Mouse (Mus musculus): ENCODE measurements around the gene Sema4c. TPM values are rescaled to one million over a fixed set of nuclear protein-coding genes. Genes with fewer than 3 reads are reported as not detected.

Gene Sema4c
- polyA plus RNA-seq, 1 experiment from 2014 or later = 2.3 TPM

GRCm38 (mm10) chr1:36530962-36531361, 27.2 kb downstream of the Sema4c start:
- no peak overlapping the region for H3K4me3 ChIP-seq (ENCODE audit: low read depth, low read length)
- no peaks in the 10 kb centered on the region for H3K4me1 ChIP-seq (ENCODE audit: control insufficient read depth, insufficient read depth, low read length)
- H3K9me3 ChIP-seq (ENCODE audit: control insufficient read depth, low read length) = no peaks in the 10 kb centered on the region
- H3K27me3 ChIP-seq (replicated peaks; ENCODE audit: control insufficient read depth, insufficient read depth, low read length) = no peaks in the 10 kb centered on the region
- DNase-seq (ENCODE audit: low spot score) (no peak), ATAC-seq (ENCODE audit: low read depth) (no peak)
- H3K36me3 ChIP-seq (ENCODE audit: control insufficient read depth, insufficient read depth, low read length) = peaks cover 21% of the 10 kb centered on the region
- no peak overlapping the region for H3K4me2 ChIP-seq (ENCODE audit: low read depth, low read length)
- 91% methylated on average over 7 of the region's 7 CpGs for WGBS
- H3K27ac ChIP-seq (replicated peaks; ENCODE audit: low read depth, low read length) = no peak overlapping the region
- H3K9ac ChIP-seq (ENCODE audit: low read depth, low read length) = no peak overlapping the region

GRCm38 (mm10) chr1:36530485-36530884, 27.7 kb downstream of the Sema4c start:
- H3K4me1 ChIP-seq (ENCODE audit: control insufficient read depth, insufficient read depth, low read length) = no peaks in the 10 kb centered on the region
- H3K27me3 ChIP-seq (replicated peaks; ENCODE audit: control insufficient read depth, insufficient read depth, low read length) = no peaks in the 10 kb centered on the region
- ATAC-seq (ENCODE audit: low read depth) (no peak), DNase-seq (ENCODE audit: low spot score) (peak; percentile 61)
- no peak overlapping the region for H3K4me2 ChIP-seq (ENCODE audit: low read depth, low read length)
- no peak overlapping the region for H3K4me3 ChIP-seq (ENCODE audit: low read depth, low read length)
- no peak overlapping the region for H3K27ac ChIP-seq (replicated peaks; ENCODE audit: low read depth, low read length)
- no peaks in the 10 kb centered on the region for H3K9me3 ChIP-seq (ENCODE audit: control insufficient read depth, low read length)
- WGBS = 69% methylated on average over 8 of the region's 8 CpGs
- no peak overlapping the region for H3K9ac ChIP-seq (ENCODE audit: low read depth, low read length)
- peaks cover 25% of the 10 kb centered on the region for H3K36me3 ChIP-seq (ENCODE audit: control insufficient read depth, insufficient read depth, low read length)

- no peak overlapping the region for H3K4me2 ChIP-seq (ENCODE audit: low read depth, low read length)
- H3K36me3 ChIP-seq (ENCODE audit: control insufficient read depth, insufficient read depth, low read length) = peaks cover 31% of the 10 kb centered on the region
- H3K9ac ChIP-seq (ENCODE audit: low read depth, low read length) = no peak overlapping the region
- ATAC-seq (ENCODE audit: low read depth) (no peak), DNase-seq (ENCODE audit: low spot score) (no peak)
- 92% methylated on average over 4 of the region's 4 CpGs for WGBS
- no peak overlapping the region for H3K4me3 ChIP-seq (ENCODE audit: low read depth, low read length)
- H3K27me3 ChIP-seq (replicated peaks; ENCODE audit: control insufficient read depth, insufficient read depth, low read length) = no peaks in the 10 kb centered on the region
- H3K27ac ChIP-seq (replicated peaks; ENCODE audit: low read depth, low read length) = no peak overlapping the region
- H3K4me1 ChIP-seq (ENCODE audit: control insufficient read depth, insufficient read depth, low read length) = no peaks in the 10 kb centered on the region
- H3K9me3 ChIP-seq (ENCODE audit: control insufficient read depth, low read length) = no peaks in the 10 kb centered on the region
Observed at GRCm38 (mm10) chr1:36529875-36530274, 28.3 kb downstream of the Sema4c start.

GRCm38 (mm10) chr1:36529274-36529673, 28.9 kb downstream of the Sema4c start:
- Histone ChIP-seq H3K9ac (ENCODE audit: low read depth, low read length) (no peak overlapping the region), H3K4me1 (ENCODE audit: control insufficient read depth, insufficient read depth, low read length) (no peaks in the 10 kb centered on the region), H3K4me2 (ENCODE audit: low read depth, low read length) (no peak overlapping the region), H3K36me3 (ENCODE audit: control insufficient read depth, insufficient read depth, low read length) (peaks cover 37% of the 10 kb centered on the region), H3K9me3 (ENCODE audit: control insufficient read depth, low read length) (no peaks in the 10 kb centered on the region), H3K27me3 (replicated peaks; ENCODE audit: control insufficient read depth, insufficient read depth, low read length) (no peaks in the 10 kb centered on the region), H3K27ac (replicated peaks; ENCODE audit: low read depth, low read length) (no peak overlapping the region), H3K4me3 (ENCODE audit: low read depth, low read length) (no peak overlapping the region)
- ATAC-seq (ENCODE audit: low read depth) = no peak
- DNase-seq (ENCODE audit: low spot score) = no peak
- WGBS = 69% methylated on average over 4 of the region's 4 CpGs

GRCm38 (mm10) chr1:36528351-36528750, 29.8 kb downstream of the Sema4c start:
- Histone ChIP-seq H3K27ac (replicated peaks; ENCODE audit: low read depth, low read length) (no peak overlapping the region), H3K9ac (ENCODE audit: low read depth, low read length) (no peak overlapping the region), H3K4me3 (ENCODE audit: low read depth, low read length) (no peak overlapping the region), H3K9me3 (ENCODE audit: control insufficient read depth, low read length) (no peaks in the 10 kb centered on the region), H3K36me3 (ENCODE audit: control insufficient read depth, insufficient read depth, low read length) (peaks cover 43% of the 10 kb centered on the region), H3K27me3 (replicated peaks; ENCODE audit: control insufficient read depth, insufficient read depth, low read length) (no peaks in the 10 kb centered on the region), H3K4me1 (ENCODE audit: control insufficient read depth, insufficient read depth, low read length) (no peaks in the 10 kb centered on the region), H3K4me2 (ENCODE audit: low read depth, low read length) (no peak overlapping the region)
- WGBS = 25% methylated on average over 1 of the region's 1 CpGs
- peak; percentile 28; the same call in 1 of the 2 replicates for ATAC-seq (ENCODE audit: low read depth)
- peak; percentile 85 for DNase-seq (ENCODE audit: low spot score)

- Histone ChIP-seq H3K27me3 (replicated peaks; ENCODE audit: control insufficient read depth, insufficient read depth, low read length) (no peaks in the 10 kb centered on the region), H3K4me3 (ENCODE audit: low read depth, low read length) (no peak overlapping the region), H3K36me3 (ENCODE audit: control insufficient read depth, insufficient read depth, low read length) (peaks cover 49% of the 10 kb centered on the region), H3K27ac (replicated peaks; ENCODE audit: low read depth, low read length) (no peak overlapping the region), H3K9ac (ENCODE audit: low read depth, low read length) (no peak overlapping the region), H3K4me2 (ENCODE audit: low read depth, low read length) (no peak overlapping the region), H3K4me1 (ENCODE audit: control insufficient read depth, insufficient read depth, low read length) (no peaks in the 10 kb centered on the region), H3K9me3 (ENCODE audit: control insufficient read depth, low read length) (no peaks in the 10 kb centered on the region)
- no peak for DNase-seq (ENCODE audit: low spot score)
- 90% methylated on average over 10 of the region's 10 CpGs for WGBS
- no peak for ATAC-seq (ENCODE audit: low read depth)
Observed at GRCm38 (mm10) chr1:36526903-36527302, 31.2 kb downstream of the Sema4c start.

- no peak overlapping the region for H3K4me3 ChIP-seq (ENCODE audit: low read depth, low read length)
- H3K36me3 ChIP-seq (ENCODE audit: control insufficient read depth, insufficient read depth, low read length) = peaks cover 60% of the 10 kb centered on the region
- ATAC-seq (ENCODE audit: low read depth) = no peak
- no peak for DNase-seq (ENCODE audit: low spot score)
- H3K4me1 ChIP-seq (ENCODE audit: control insufficient read depth, insufficient read depth, low read length) = no peaks in the 10 kb centered on the region
- no peak overlapping the region for H3K27ac ChIP-seq (replicated peaks; ENCODE audit: low read depth, low read length)
- H3K4me2 ChIP-seq (ENCODE audit: low read depth, low read length) = no peak overlapping the region
- H3K9ac ChIP-seq (ENCODE audit: low read depth, low read length) = no peak overlapping the region
- H3K27me3 ChIP-seq (replicated peaks; ENCODE audit: control insufficient read depth, insufficient read depth, low read length) = no peaks in the 10 kb centered on the region
- H3K9me3 ChIP-seq (ENCODE audit: control insufficient read depth, low read length) = no peaks in the 10 kb centered on the region
- 87% methylated on average over 12 of the region's 12 CpGs for WGBS
Observed at GRCm38 (mm10) chr1:36525774-36526173, 32.4 kb downstream of the Sema4c start.

GRCm38 (mm10) chr1:36524058-36524457, 34.1 kb downstream of the Sema4c start:
- no peaks in the 10 kb centered on the region for H3K9me3 ChIP-seq (ENCODE audit: control insufficient read depth, low read length)
- H3K27ac ChIP-seq (replicated peaks; ENCODE audit: low read depth, low read length) = no peak overlapping the region
- no peak overlapping the region for H3K4me2 ChIP-seq (ENCODE audit: low read depth, low read length)
- no peak overlapping the region for H3K9ac ChIP-seq (ENCODE audit: low read depth, low read length)
- no peaks in the 10 kb centered on the region for H3K4me1 ChIP-seq (ENCODE audit: control insufficient read depth, insufficient read depth, low read length)
- H3K4me3 ChIP-seq (ENCODE audit: low read depth, low read length) = no peak overlapping the region
- WGBS = 87% methylated on average over 5 of the region's 5 CpGs
- peaks cover 77% of the 10 kb centered on the region for H3K36me3 ChIP-seq (ENCODE audit: control insufficient read depth, insufficient read depth, low read length)
- no peaks in the 10 kb centered on the region for H3K27me3 ChIP-seq (replicated peaks; ENCODE audit: control insufficient read depth, insufficient read depth, low read length)
- DNase-seq (ENCODE audit: low spot score) (no peak), ATAC-seq (ENCODE audit: low read depth) (no peak)

- Histone ChIP-seq H3K9me3 (ENCODE audit: control insufficient read depth, low read length) (no peaks in the 10 kb centered on the region), H3K36me3 (ENCODE audit: control insufficient read depth, insufficient read depth, low read length) (peaks cover 82% of the 10 kb centered on the region), H3K4me3 (ENCODE audit: low read depth, low read length) (no peak overlapping the region), H3K27me3 (replicated peaks; ENCODE audit: control insufficient read depth, insufficient read depth, low read length) (no peaks in the 10 kb centered on the region), H3K9ac (ENCODE audit: low read depth, low read length) (no peak overlapping the region), H3K4me2 (ENCODE audit: low read depth, low read length) (no peak overlapping the region), H3K4me1 (ENCODE audit: control insufficient read depth, insufficient read depth, low read length) (no peaks in the 10 kb centered on the region), H3K27ac (replicated peaks; ENCODE audit: low read depth, low read length) (no peak overlapping the region; the same call in 1 of the 2 replicates)
- DNase-seq (ENCODE audit: low spot score) (peak; percentile 93), ATAC-seq (ENCODE audit: low read depth) (peak; percentile 63)
- WGBS = 73% methylated on average over 9 of the region's 9 CpGs
Observed at GRCm38 (mm10) chr1:36523332-36524013, 34.7 kb downstream of the Sema4c start.
